Mouse (Mus musculus): Measurements from ENCODE around the gene Slc19a2.

- TF ChIP-seq CTCF (IDR thresholded peaks at IDR 0.05; ENCODE audit: extremely low read depth, insufficient read length, insufficient replicate concordance, low read depth, low read length) (no peak), POLR2A (IDR thresholded peaks at IDR 0.05; ENCODE audit: low read depth, low read length) (no peak)
Observed at GRCm38 (mm10) chr1:164208437-164208836, 40.4 kb upstream of the Slc19a2 start.
